Mouse (Mus musculus): ENCODE results near the gene Mon1a. TPM values are rescaled to one million over a fixed set of nuclear protein-coding genes. Genes with fewer than 3 reads are reported as not detected.
A peak's percentile ranks its signal among the peaks of the same experiment; 100 is the strongest.

Mon1a gene
- polyA plus RNA-seq, 1 experiment from 2014 or later, result 15.9 TPM

GRCm38 (mm10) chr9:107910025-107910769 is 22.2 kb downstream of the Mon1a start:
- Histone ChIP-seq H3K4me3 (no peak overlapping the region), H3K9me3 (no peaks in the 10 kb centered on the region), H3K4me2 (no peak overlapping the region), H3K4me1 (peaks cover 53% of the 10 kb centered on the region), H3K27me3 (no peaks in the 10 kb centered on the region; the same call in 1 of the 2 replicates), H3K27ac (peak overlapping the region; percentile 54), H3K9ac (no peak overlapping the region), H3K36me3 (peaks cover 20% of the 10 kb centered on the region; the same call in 1 of the 2 replicates)
- WGBS, result 75% methylated on average over 15 of the region's 15 CpGs
- ATAC-seq (ENCODE audit: insufficient number of reproducible peaks, low FRiP score, low TSS enrichment, low read depth), result no peak

GRCm38 (mm10) chr9:107914764-107915420 is 26.9 kb downstream of the Mon1a start:
- WGBS, result 68% methylated on average over 16 of the region's 16 CpGs
- no peak overlapping the region for H3K9ac ChIP-seq

DNA sequence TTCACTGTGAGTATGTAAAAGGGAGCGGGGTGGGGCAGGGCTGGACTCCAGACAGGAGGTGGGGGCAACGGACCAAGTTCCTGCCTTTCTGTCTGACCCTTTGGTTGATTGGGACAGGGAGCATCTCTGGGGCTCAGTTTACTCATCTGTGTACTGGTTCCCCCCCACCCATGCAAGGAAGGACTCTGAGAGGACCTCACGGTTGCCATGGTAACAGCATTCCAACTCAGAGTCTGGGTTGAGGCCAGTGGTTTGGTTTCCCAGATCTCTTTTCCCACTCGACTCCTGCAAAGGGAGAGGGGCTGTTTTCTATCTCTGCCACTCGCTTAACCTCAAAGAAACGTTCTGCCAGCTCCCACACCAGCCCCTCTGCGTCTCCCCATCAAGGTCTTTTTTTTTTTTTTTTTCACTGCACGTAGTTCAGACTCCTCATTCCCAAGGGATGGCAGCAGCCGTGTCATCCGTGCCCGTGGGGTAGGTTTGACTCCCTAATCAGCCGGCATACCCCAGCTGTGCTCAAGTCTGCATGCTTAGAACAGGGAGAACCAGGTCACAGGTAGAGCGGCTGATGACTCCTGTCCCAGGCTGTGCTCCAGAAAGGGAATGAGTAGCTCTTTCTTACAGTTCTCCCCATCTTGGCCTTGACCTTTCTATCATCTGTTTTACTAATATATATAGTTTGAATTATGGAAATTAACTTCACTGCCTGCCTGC is 30.1 kb downstream of the Mon1a start:
- 31% methylated on average over 13 of the region's 13 CpGs for WGBS
- ATAC-seq (ENCODE audit: insufficient number of reproducible peaks, low FRiP score, low TSS enrichment, low read depth), result no peak; the same call in 1 of the 2 replicates
- no peak overlapping the region for H3K27ac ChIP-seq

More at GRCm38 (mm10) chr9:107914764-107915420, 26.9 kb downstream of the Mon1a start:
- Histone ChIP-seq H3K36me3 (peaks cover 31% of the 10 kb centered on the region; the same call in 1 of the 2 replicates), H3K4me3 (no peak overlapping the region), H3K4me2 (no peak overlapping the region), H3K27ac (no peak overlapping the region), H3K4me1 (peaks cover 18% of the 10 kb centered on the region), H3K9me3 (no peaks in the 10 kb centered on the region), H3K27me3 (no peaks in the 10 kb centered on the region)
- ATAC-seq (ENCODE audit: insufficient number of reproducible peaks, low FRiP score, low TSS enrichment, low read depth), result no peak

GRCm38 (mm10) chr9:107918884-107919283 is 30.9 kb downstream of the Mon1a start:
- Histone ChIP-seq H3K36me3 (peaks cover 23% of the 10 kb centered on the region; the same call in 1 of the 2 replicates), H3K9me3 (no peaks in the 10 kb centered on the region), H3K4me2 (no peak overlapping the region), H3K4me1 (peaks cover 13% of the 10 kb centered on the region), H3K27ac (no peak overlapping the region), H3K9ac (no peak overlapping the region), H3K27me3 (no peaks in the 10 kb centered on the region), H3K4me3 (no peak overlapping the region)
- no peak for ATAC-seq (ENCODE audit: insufficient number of reproducible peaks, low FRiP score, low TSS enrichment, low read depth)
- whole genome bisulfite sequencing, result 76% methylated on average over 6 of the region's 6 CpGs

More for the DNA sequence above, 30.1 kb downstream of the Mon1a start:
- no peak overlapping the region for H3K4me3 ChIP-seq
- no peak overlapping the region for H3K4me2 ChIP-seq
- no peaks in the 10 kb centered on the region for H3K27me3 ChIP-seq
- peaks cover 29% of the 10 kb centered on the region; the same call in 1 of the 2 replicates for H3K36me3 ChIP-seq
- H3K4me1 ChIP-seq, result peaks cover 11% of the 10 kb centered on the region
- no peak overlapping the region for H3K9ac ChIP-seq
- no peaks in the 10 kb centered on the region for H3K9me3 ChIP-seq

- no peak overlapping the region for H3K9ac ChIP-seq
- 84% methylated on average over 5 of the region's 5 CpGs for WGBS
- H3K4me1 ChIP-seq, result peaks cover 18% of the 10 kb centered on the region
- no peak overlapping the region for H3K4me2 ChIP-seq
- peaks cover 18% of the 10 kb centered on the region; the same call in 1 of the 2 replicates for H3K36me3 ChIP-seq
- no peak overlapping the region for H3K27ac ChIP-seq
- no peak overlapping the region for H3K4me3 ChIP-seq
- no peaks in the 10 kb centered on the region for H3K27me3 ChIP-seq
- no peaks in the 10 kb centered on the region for H3K9me3 ChIP-seq
- no peak for ATAC-seq (ENCODE audit: insufficient number of reproducible peaks, low FRiP score, low TSS enrichment, low read depth)
Measured at GRCm38 (mm10) chr9:107919441-107919840, 31.5 kb downstream of the Mon1a start.

DNA sequence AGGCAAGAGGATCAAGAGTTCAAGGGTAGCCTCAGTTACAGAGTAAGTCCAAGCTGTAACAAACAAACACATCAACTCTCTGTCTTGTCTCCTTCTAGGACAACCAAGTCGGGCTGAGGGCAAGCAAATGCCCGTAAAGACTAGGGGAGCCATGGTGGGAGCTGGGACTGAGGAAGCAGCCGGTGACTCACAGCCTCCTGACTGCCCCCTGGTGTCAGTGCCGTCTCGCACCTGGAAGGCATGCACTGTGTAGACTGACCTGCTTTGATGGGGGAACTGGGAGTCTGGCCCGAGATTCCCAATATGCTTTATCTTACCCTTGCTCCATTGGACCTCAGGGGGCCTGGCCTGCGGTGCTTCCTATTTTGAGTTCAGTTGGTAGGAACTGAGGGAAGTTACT is 35.1 kb downstream of the Mon1a start:
- 38% methylated on average over 7 of the region's 7 CpGs for WGBS
- Histone ChIP-seq H3K9me3 (no peaks in the 10 kb centered on the region), H3K4me2 (no peak overlapping the region), H3K4me1 (peaks cover 12% of the 10 kb centered on the region), H3K9ac (no peak overlapping the region), H3K27me3 (no peaks in the 10 kb centered on the region), H3K36me3 (0 out of 2 replicates have a peak, but pooled peaks cover 7% of the 10 kb centered on the region), H3K27ac (no peak overlapping the region), H3K4me3 (no peak overlapping the region)
- ATAC-seq (ENCODE audit: insufficient number of reproducible peaks, low FRiP score, low TSS enrichment, low read depth), result no peak

DNA sequence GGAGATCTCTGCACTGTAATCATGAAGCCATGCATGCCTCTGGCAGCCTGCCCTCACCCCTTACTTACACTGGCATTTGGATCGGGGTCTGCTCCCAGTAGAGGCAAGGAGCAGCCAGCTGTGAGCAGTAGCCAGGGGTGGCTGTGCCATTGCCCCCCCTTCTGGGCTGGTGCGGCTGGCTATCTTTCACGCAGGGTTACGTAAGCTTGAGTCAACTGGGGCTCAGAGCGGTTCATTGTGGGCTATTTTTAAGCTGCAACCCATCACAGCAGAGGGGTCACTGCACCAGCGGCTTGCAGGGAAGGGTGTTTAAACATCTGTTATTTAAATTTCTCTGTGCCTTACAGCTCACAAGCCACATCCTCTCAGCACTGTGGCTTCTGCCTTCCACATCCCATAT is 36.0 kb downstream of the Mon1a start:
- Histone ChIP-seq H3K9ac (no peak overlapping the region), H3K4me1 (peaks cover 7% of the 10 kb centered on the region; the same call in 1 of the 2 replicates), H3K27ac (peak overlapping the region; percentile 54; the same call in 1 of the 2 replicates), H3K4me2 (no peak overlapping the region), H3K4me3 (no peak overlapping the region), H3K27me3 (no peaks in the 10 kb centered on the region), H3K9me3 (no peaks in the 10 kb centered on the region), H3K36me3 (0 out of 2 replicates have a peak, but pooled peaks cover 7% of the 10 kb centered on the region)
- WGBS, result 50% methylated on average over 6 of the region's 6 CpGs
- no peak for ATAC-seq (ENCODE audit: insufficient number of reproducible peaks, low FRiP score, low TSS enrichment, low read depth)

- no peaks in the 10 kb centered on the region for H3K27me3 ChIP-seq
- H3K36me3 ChIP-seq, result no peaks in the 10 kb centered on the region
- peaks cover 7% of the 10 kb centered on the region; the same call in 1 of the 2 replicates for H3K4me1 ChIP-seq
- no peak overlapping the region for H3K9ac ChIP-seq
- H3K4me3 ChIP-seq, result no peak overlapping the region
- ATAC-seq (ENCODE audit: insufficient number of reproducible peaks, low FRiP score, low TSS enrichment, low read depth), result no peak
- H3K4me2 ChIP-seq, result no peak overlapping the region
- no peak overlapping the region for H3K27ac ChIP-seq
- 45% methylated on average over 3 of the region's 3 CpGs for WGBS
- H3K9me3 ChIP-seq, result no peaks in the 10 kb centered on the region
Measured at GRCm38 (mm10) chr9:107925251-107925650, 37.3 kb downstream of the Mon1a start.

DNA sequence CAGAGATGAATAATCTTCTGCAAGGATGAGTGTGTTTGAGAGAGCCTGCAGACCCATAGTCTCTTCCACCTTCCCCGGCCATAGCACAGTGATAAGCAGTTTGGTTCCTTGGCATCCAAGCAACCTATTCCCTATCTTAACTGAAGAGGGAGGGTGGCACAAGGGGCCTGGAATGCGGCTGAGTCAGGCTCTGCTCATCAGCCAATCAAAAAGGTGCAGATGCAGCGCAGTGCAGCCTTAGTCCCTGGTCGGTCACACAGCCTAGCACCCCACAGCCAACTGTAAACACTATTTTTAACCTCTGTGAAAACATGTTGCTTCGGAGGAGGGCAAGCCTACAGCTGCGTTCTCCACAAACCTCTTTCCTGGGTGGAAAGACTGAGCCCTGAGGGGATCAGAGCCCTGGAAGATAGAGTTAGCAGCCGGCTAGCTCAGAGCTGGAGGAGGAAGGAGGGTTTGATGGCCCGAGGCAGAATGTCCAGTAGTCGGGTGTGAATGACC is 39.0 kb downstream of the Mon1a start:
- H3K27ac ChIP-seq, result no peak overlapping the region
- no peak overlapping the region for H3K4me3 ChIP-seq
- H3K9ac ChIP-seq, result no peak overlapping the region
- ATAC-seq (ENCODE audit: insufficient number of reproducible peaks, low FRiP score, low TSS enrichment, low read depth), result no peak
- no peaks in the 10 kb centered on the region for H3K27me3 ChIP-seq
- peaks cover 7% of the 10 kb centered on the region; the same call in 1 of the 2 replicates for H3K4me1 ChIP-seq
- H3K36me3 ChIP-seq, result no peaks in the 10 kb centered on the region
- no peak overlapping the region for H3K4me2 ChIP-seq
- 38% methylated on average over 9 of the region's 9 CpGs for WGBS
- no peaks in the 10 kb centered on the region for H3K9me3 ChIP-seq

DNA sequence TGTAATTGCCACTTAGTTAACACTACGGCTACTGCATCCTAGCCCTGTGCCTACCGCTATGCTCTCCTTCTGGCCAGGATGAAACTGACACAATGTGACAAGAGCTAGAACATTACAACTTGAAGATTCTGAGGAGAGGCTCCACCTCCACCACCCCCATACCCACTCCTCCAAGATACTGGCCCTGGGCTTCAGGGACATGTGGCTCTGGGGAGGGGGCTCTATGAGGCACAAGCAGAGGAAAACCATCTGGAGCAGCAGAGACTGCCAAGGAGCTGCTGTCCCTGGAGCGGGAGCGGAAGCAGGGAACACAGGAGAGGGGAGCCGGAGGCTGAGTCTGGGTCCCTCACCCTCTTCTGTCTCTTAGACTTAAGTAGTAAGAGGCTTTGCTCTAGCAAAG is 39.8 kb downstream of the Mon1a start:
- Histone ChIP-seq H3K4me2 (no peak overlapping the region), H3K9me3 (no peaks in the 10 kb centered on the region), H3K4me3 (no peak overlapping the region), H3K9ac (no peak overlapping the region), H3K27me3 (no peaks in the 10 kb centered on the region), H3K27ac (no peak overlapping the region), H3K4me1 (peaks cover 7% of the 10 kb centered on the region; the same call in 1 of the 2 replicates), H3K36me3 (no peaks in the 10 kb centered on the region)
- 81% methylated on average over 5 of the region's 5 CpGs for WGBS
- no peak for ATAC-seq (ENCODE audit: insufficient number of reproducible peaks, low FRiP score, low TSS enrichment, low read depth)

GRCm38 (mm10) chr9:107928169-107928568 is 40.2 kb downstream of the Mon1a start, which contains the start of gene Actl11:
Gene Actl11 (plus strand): TSS chr9:107928469.
- no peak within 1 kb of the TSS for H3K4me2 ChIP-seq
- H3K36me3 ChIP-seq, result no peaks in the 10 kb centered on the region
- no peaks in the 10 kb centered on the region for H3K9me3 ChIP-seq
- no peak within 1 kb of the TSS for H3K9ac ChIP-seq
- H3K4me1 ChIP-seq, result peaks cover 7% of the 10 kb centered on the region; the same call in 1 of the 2 replicates
- no peak for ATAC-seq (ENCODE audit: insufficient number of reproducible peaks, low FRiP score, low TSS enrichment, low read depth)
- H3K4me3 ChIP-seq, result no peak within 1 kb of the TSS
- H3K27ac ChIP-seq, result no peak within 1 kb of the TSS
- no peaks in the 10 kb centered on the region for H3K27me3 ChIP-seq
- WGBS, result 77% methylated on average over 3 of the region's 3 CpGs

Measured in limb, embryonic 15.5 days (tissue).